Mouse (Mus musculus) adipocyte (in vitro differentiated cells): ENCODE data around the gene Adam8.

ENCODE experiments used
- DNase-seq: peaks from one replicate; pipeline ENCODE4 v3.0.0-alpha.2; 2016; ENCODE audit warnings: low spot score

Gene Adam8

GRCm38 (mm10) chr7:139946032-139946431 lies 46.3 kb downstream of the Adam8 start:
- DNase-seq: no peak

GRCm38 (mm10) chr7:139945516-139945915 lies 46.8 kb downstream of the Adam8 start:
- DNase-seq: no peak

GRCm38 (mm10) chr7:139944291-139945240 lies 47.8 kb downstream of the Adam8 start:
- no peak for DNase-seq

GRCm38 (mm10) chr7:139943674-139944281 lies 48.6 kb downstream of the Adam8 start, which contains the start of gene Utf1:
Gene Utf1 (plus strand): TSS chr7:139943789.
- DNase-seq: no peak

GRCm38 (mm10) chr7:139940476-139941209 lies 51.7 kb downstream of the Adam8 start:
- DNase-seq: no peak

- DNase-seq: no peak
Observed at GRCm38 (mm10) chr7:139937810-139938209, 54.6 kb downstream of the Adam8 start.

GRCm38 (mm10) chr7:139937138-139937537 lies 55.2 kb downstream of the Adam8 start:
- DNase-seq: no peak

- no peak for DNase-seq
Observed at GRCm38 (mm10) chr7:139936705-139937104, 55.7 kb downstream of the Adam8 start.

- DNase-seq: no peak
Observed at GRCm38 (mm10) chr7:139930732-139931131, 61.6 kb downstream of the Adam8 start.
